ENCODE assay signal across 13 mouse cellular contexts in genomic region chr2:55534946-55535345, GRCm38 (mm10).
"Had no signal": no experiment of that assay in that cellular context is flagged by ENCODE, and none has a peak within 500 bp of the region (broad histone marks: within the 10 kb centered on the region; RNA-seq: fewer than 3 reads in every experiment).

No protein-coding gene starts in this region.

- H3K4me2 ChIP-seq: kidney, embryonic 15.5 days; limb, embryonic 13.5 days; neural tube, embryonic 12.5 days had no signal

- DNase-seq: kidney, adult 2 months; kidney, postnatal 14 days; layer of hippocampus, adult 9-11 months; layer of hippocampus, postnatal 36 days; left cerebral cortex, postnatal 4 days; lung, adult 18-20 months; retina, postnatal 1 day; right cerebral cortex, postnatal 14 days; thymus, postnatal 4 days had no signal

- H3K9ac ChIP-seq: kidney, embryonic 15.5 days; limb, embryonic 13.5 days; liver, embryonic 14.5 days; neural tube, embryonic 12.5 days had no signal

- H3K27me3 ChIP-seq: kidney, embryonic 15.5 days; limb, embryonic 13.5 days; neural tube, embryonic 12.5 days had no signal

- H3K36me3 ChIP-seq: kidney, embryonic 15.5 days; limb, embryonic 13.5 days; neural tube, embryonic 12.5 days had no signal

- H3K4me3 ChIP-seq: kidney, embryonic 15.5 days; limb, embryonic 13.5 days; neural tube, embryonic 12.5 days had no signal

- H3K4me1 ChIP-seq: kidney, embryonic 15.5 days; limb, embryonic 13.5 days; neural tube, embryonic 12.5 days had no signal

- H3K9me3 ChIP-seq: kidney, embryonic 15.5 days; limb, embryonic 13.5 days; neural tube, embryonic 12.5 days had no signal

- H3K27ac ChIP-seq: kidney, embryonic 15.5 days; limb, embryonic 13.5 days; liver, embryonic 14.5 days; neural tube, embryonic 12.5 days had no signal
